Mouse (Mus musculus): ENCODE data around the gene Rnf41. TPM values are rescaled to one million over a fixed set of nuclear protein-coding genes. Genes with fewer than 3 reads are reported as not detected.

Gene Rnf41
- polyA plus RNA-seq (2015; fragmentation: Nextera tagmentation; extraction: Ambion mirVana) = 81.5 and 85.9 TPM in 2 replicates

DNA sequence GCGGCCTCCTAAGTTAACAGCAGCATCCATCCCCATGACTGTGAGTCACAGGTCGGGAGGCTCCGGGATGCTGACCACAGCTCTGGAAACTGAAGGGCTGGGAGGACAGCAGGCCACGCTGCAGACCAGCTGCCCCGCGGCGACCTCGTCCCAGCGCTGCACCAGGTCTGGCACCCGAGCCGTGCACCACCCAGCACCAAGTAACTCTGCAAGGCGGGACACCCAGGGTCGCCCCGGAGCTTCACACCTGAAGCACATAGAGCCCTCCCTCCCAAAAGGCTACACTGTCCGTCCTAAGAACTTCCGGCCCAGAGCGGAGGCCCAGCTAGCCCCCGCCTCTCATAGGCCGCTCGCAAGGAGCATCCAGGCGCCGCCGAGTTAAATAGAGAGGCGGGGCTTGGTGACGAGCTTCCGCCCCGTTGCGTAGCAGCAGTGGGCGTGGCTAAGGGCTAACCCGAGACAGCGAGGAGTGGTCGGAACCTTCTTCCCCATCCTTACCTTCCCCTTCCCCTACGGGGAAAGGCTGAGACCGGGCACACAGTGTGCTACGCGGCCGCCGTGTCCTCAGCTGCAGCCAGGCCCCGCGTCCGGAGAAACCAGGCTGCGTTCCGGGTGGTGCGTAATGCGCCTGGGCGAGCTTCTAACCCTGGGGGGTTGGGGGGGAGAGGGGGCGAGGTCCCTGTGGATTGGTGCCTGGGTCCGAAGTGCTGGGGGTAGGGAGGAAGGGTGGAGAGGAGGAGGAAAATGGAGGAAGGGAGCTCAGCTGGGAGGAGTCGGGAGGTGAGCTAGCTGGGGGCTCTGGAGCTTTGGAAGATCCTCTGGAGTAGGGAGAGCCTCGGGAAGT, at the start of gene Rnf41, which contains the start of gene Nabp2:
Rnf41 (plus strand) TSS at position 447 of the 844 bp plus-strand sequence.
Nabp2 (minus strand) TSS at position 282 of the 844 bp plus-strand sequence.
- Histone ChIP-seq H3K4me3 (replicated peaks) (peak within 1 kb of the TSS; percentile 97), H3K9me3 (no peaks in the 10 kb centered on the region), H3K27me3 (no peaks in the 10 kb centered on the region), H3K9ac (replicated peaks) (peak within 1 kb of the TSS; percentile 90), H3K4me1 (replicated peaks) (peaks cover 49% of the 10 kb centered on the region), H3K4me2 (replicated peaks) (peak within 1 kb of the TSS; percentile 94), H3K27ac (peak within 1 kb of the TSS; percentile 95), H3K36me3 (peaks cover 34% of the 10 kb centered on the region)
- ATAC-seq = peak; percentile 92
- WGBS = under 1% methylated on average over 50 of the region's 50 CpGs

DNA sequence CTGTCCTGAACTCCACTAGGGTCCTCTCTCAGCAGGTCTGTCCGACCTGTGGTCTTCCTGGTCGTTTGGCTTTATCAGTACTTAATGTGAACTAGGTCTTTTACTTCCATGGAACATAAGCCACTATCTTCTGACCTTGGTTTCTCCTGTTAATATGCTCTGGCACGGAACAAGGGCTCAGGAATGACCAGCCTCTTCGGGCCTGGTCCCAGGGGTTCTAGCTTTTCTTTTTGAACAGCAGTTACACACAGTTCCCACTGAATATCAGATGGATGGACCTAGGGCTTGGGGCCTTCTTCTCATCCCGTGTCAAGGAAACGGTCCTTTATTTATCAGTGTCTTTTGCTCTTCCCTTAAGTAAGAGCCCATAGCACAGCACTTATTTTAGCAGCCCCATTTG, 49.6 kb upstream of the Rnf41 start:
- no peak overlapping the region for H3K4me3 ChIP-seq (replicated peaks)
- H3K9ac ChIP-seq (replicated peaks) = no peak overlapping the region
- H3K4me1 ChIP-seq (replicated peaks) = no peaks in the 10 kb centered on the region
- no peaks in the 10 kb centered on the region for H3K27me3 ChIP-seq
- no peaks in the 10 kb centered on the region for H3K9me3 ChIP-seq
- H3K27ac ChIP-seq = no peak overlapping the region
- peaks cover 72% of the 10 kb centered on the region for H3K36me3 ChIP-seq
- no peak for ATAC-seq
- WGBS = 93% methylated on average over 6 of the region's 6 CpGs
- H3K4me2 ChIP-seq (replicated peaks) = no peak overlapping the region

DNA sequence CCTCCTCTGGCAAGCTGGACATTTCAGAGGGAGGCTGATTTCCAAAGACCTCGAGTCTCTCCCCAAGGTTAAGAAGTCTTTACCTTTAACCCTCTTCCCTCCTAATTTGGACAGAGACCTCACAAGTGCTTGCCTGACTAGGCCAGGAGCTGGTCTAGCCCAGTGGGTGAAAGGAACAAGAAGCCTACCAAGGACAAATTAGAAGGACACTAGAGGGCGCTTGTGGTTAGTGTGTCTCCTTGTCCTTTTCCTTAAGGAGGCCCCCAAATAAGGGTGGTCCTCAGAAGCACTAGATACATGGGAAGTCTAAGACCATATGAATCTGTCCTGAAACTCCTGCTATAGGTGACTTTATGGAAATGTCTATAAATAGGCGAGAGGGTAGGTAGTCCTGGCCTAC, 48.9 kb upstream of the Rnf41 start:
- Histone ChIP-seq H3K4me1 (replicated peaks) (peaks cover 6% of the 10 kb centered on the region), H3K27ac (no peak overlapping the region), H3K4me2 (replicated peaks) (no peak overlapping the region), H3K9me3 (no peaks in the 10 kb centered on the region), H3K36me3 (peaks cover 68% of the 10 kb centered on the region), H3K9ac (replicated peaks) (no peak overlapping the region), H3K27me3 (no peaks in the 10 kb centered on the region), H3K4me3 (replicated peaks) (no peak overlapping the region)
- 0 out of 2 replicates have a peak, but pooled peaks have one; percentile 18 for ATAC-seq
- 61% methylated on average over 3 of the region's 3 CpGs for WGBS

DNA sequence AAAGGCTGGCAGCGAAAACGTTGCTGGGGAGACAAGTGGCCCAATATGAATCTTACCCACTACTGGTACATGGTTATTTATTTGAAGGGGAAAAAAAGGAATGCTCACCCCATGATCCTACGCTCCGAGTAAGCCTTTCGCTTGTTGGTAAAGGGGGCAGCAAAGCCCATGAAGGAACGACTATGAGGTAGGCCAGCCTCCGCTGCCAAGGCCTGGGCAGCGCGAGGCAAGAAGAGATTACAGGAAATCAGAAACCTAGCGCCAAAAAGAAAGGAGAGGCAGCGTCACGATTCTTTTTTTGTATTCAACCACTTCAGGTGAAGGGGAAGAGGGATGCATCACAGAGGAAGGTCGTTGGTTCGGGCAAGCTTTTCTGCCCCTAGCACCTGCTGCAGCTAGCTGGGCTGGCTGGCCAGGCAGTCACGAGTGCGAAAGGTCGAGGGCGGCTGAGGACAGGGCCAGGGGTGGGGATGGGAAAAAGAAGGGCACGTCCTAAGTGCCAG, 43.5 kb upstream of the Rnf41 start:
- H3K4me1 ChIP-seq (replicated peaks) = peaks cover 18% of the 10 kb centered on the region
- ATAC-seq = no peak
- peak overlapping the region; percentile 72 for H3K9ac ChIP-seq (replicated peaks)
- H3K4me3 ChIP-seq (replicated peaks) = peak overlapping the region; percentile 60
- WGBS = 12% methylated on average over 19 of the region's 19 CpGs
- H3K27ac ChIP-seq = peak overlapping the region; percentile 97
- H3K36me3 ChIP-seq = peaks cover 22% of the 10 kb centered on the region
- H3K4me2 ChIP-seq (replicated peaks) = peak overlapping the region; percentile 90
- no peaks in the 10 kb centered on the region for H3K27me3 ChIP-seq
- H3K9me3 ChIP-seq = no peaks in the 10 kb centered on the region

DNA sequence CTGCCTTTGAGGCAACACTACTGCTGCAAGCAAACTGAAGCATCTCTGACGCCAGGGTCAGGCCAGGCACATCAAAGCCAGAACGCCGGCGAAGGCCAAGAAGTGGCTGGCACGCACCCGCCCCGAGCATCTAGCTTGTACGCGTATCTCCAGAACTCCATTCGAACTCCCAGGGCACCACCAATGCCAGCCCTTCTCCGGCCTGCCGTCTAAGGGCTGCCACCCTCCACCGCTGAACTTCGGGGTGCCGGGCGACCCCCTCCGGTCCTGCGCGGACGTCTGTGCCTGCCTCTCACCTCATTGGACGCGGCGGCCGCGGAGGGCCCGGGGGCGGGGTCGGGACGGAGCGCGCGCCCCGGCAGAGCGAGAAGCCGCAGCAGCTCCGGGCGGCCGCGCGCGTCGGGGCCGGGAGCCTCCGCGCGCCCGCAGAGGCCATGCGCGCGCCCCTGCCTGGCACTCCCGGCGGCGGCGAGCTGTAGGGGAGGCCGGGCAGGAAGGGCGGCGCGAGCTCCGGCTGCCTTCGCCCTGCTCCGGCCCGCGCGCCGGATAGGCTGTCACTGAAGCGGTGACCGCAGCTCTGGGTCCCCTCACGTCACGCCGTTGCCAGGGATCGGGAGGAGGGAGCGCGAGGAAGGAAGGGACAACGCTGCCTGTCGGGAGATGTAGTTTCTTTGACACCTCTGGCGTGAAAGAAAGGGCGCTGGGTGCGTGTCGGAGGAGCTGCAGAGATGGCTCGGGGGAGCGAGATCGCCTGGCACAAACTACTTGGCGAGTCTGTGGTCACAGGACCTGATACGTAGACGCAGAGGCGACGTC, 42.8 kb upstream of the Rnf41 start, which contains the start of gene Coq10a:
Coq10a (minus strand) TSS at position 596 of the 816 bp plus-strand sequence.
- peak; percentile 96 for ATAC-seq
- WGBS = under 1% methylated on average over 81 of the region's 87 CpGs

DNA sequence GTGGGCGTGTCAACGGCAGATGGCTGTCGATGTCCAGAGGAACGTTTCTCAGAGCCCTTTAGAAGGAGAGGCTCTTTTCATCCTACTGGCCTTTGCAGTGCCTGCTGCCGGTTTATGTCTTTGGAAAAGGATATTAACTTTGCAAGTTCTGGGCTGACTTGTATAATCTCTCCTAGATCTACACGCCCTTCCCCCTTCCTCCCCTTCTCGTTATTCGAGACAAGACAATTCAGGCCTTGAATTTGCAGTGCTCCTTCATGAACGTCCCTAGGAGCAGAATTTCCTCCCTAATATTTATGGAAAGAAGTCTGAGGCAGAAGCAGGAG, 42.3 kb upstream of the Rnf41 start:
- H3K36me3 ChIP-seq = peaks cover 13% of the 10 kb centered on the region
- peak overlapping the region; percentile 72 for H3K9ac ChIP-seq (replicated peaks)
- H3K27ac ChIP-seq = peak overlapping the region; percentile 97
- H3K27me3 ChIP-seq = no peaks in the 10 kb centered on the region
- H3K4me2 ChIP-seq (replicated peaks) = peak overlapping the region; percentile 90
- H3K9me3 ChIP-seq = no peaks in the 10 kb centered on the region
- peaks cover 18% of the 10 kb centered on the region for H3K4me1 ChIP-seq (replicated peaks)
- no peak for ATAC-seq
- WGBS = 4% methylated on average over 9 of the region's 9 CpGs
- peak overlapping the region; percentile 60 for H3K4me3 ChIP-seq (replicated peaks)

More for the DNA sequence above, 42.8 kb upstream of the Rnf41 start, which contains the start of gene Coq10a:
- H3K27ac ChIP-seq = peak within 1 kb of the TSS; percentile 97
- peak within 1 kb of the TSS; percentile 60 for H3K4me3 ChIP-seq (replicated peaks)
- H3K4me2 ChIP-seq (replicated peaks) = peak within 1 kb of the TSS; percentile 90
- H3K36me3 ChIP-seq = peaks cover 16% of the 10 kb centered on the region
- peak within 1 kb of the TSS; percentile 72 for H3K9ac ChIP-seq (replicated peaks)
- H3K4me1 ChIP-seq (replicated peaks) = peaks cover 18% of the 10 kb centered on the region
- H3K27me3 ChIP-seq = no peaks in the 10 kb centered on the region
- no peaks in the 10 kb centered on the region for H3K9me3 ChIP-seq

DNA sequence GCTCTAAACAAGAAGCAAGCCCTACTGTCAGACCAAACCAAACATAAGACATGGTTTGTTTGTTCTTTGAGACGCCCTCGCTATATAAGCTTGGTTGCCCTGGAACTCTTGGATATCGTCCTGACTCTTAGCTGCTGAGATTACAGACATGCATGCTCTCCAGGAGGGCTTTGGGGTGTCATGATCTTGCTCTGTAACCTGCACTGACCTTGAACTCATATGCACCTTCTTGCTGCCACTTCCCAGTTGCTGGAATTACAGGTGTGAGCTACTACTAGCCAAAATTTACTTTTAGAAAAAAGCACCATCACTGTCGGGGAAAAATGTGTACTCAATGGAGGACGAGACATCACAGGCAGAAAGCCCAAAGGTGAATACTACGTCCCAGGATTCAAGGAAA, 41.9 kb upstream of the Rnf41 start:
- Histone ChIP-seq H3K27ac (peak overlapping the region; percentile 97), H3K27me3 (no peaks in the 10 kb centered on the region), H3K9me3 (no peaks in the 10 kb centered on the region), H3K4me1 (replicated peaks) (peaks cover 18% of the 10 kb centered on the region), H3K4me3 (replicated peaks) (peak overlapping the region; percentile 60), H3K4me2 (replicated peaks) (peak overlapping the region; percentile 90), H3K9ac (replicated peaks) (peak overlapping the region; percentile 72; the same call in 1 of the 2 replicates), H3K36me3 (peaks cover 13% of the 10 kb centered on the region)
- 79% methylated on average over 6 of the region's 6 CpGs for WGBS
- ATAC-seq = no peak

DNA sequence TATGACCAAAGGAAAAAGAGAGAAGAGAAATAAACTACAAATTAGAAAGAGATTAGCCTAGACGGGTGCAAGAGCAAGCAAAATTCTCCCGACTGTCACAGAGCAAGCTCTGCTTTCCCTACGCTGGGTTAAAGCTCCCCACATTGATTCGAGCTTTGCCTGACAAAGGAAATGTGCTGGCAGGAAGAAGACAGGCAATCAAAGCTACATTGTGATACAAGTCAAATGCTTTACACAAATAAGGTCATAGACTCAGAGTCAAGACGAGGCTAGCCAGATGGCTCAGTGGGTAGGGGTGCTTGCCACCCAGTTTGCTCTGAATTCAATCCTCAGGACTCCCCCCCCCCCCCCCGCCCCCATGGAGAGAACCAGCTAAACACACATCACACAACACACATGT, 41.4 kb upstream of the Rnf41 start:
- Histone ChIP-seq H3K4me3 (replicated peaks) (no peak overlapping the region), H3K4me2 (replicated peaks) (no peak overlapping the region), H3K27me3 (no peaks in the 10 kb centered on the region), H3K27ac (no peak overlapping the region), H3K9ac (replicated peaks) (no peak overlapping the region), H3K36me3 (peaks cover 11% of the 10 kb centered on the region), H3K9me3 (no peaks in the 10 kb centered on the region), H3K4me1 (replicated peaks) (peaks cover 18% of the 10 kb centered on the region)
- ATAC-seq = no peak
- 61% methylated on average over 5 of the region's 6 CpGs for WGBS

DNA sequence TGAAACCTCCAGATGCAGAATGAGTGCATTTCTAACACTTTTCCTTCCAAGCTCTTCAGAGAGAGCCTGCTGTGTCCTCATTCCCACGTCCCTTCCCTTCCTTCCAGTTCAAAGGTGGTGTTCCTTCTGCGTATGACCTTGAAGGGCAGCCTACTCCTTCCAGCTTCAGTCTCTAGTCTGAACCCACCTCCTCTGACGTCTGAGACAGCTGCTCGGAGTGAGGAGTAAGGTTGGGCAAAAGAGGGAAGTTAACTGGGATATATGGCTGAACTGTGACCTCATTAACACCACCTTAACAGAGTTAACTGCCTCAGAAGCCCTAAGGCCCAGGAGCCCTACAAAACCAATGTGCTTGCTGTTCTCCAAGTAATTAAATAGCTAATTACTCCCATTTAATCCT, 40.9 kb upstream of the Rnf41 start:
- no peak overlapping the region for H3K4me3 ChIP-seq (replicated peaks)
- H3K9me3 ChIP-seq = no peaks in the 10 kb centered on the region
- no peaks in the 10 kb centered on the region for H3K27me3 ChIP-seq
- peaks cover 5% of the 10 kb centered on the region; the same call in 1 of the 2 replicates for H3K36me3 ChIP-seq
- WGBS = 67% methylated on average over 4 of the region's 4 CpGs
- no peak for ATAC-seq
- H3K4me1 ChIP-seq (replicated peaks) = peaks cover 18% of the 10 kb centered on the region
- H3K4me2 ChIP-seq (replicated peaks) = no peak overlapping the region
- no peak overlapping the region for H3K27ac ChIP-seq
- H3K9ac ChIP-seq (replicated peaks) = no peak overlapping the region

DNA sequence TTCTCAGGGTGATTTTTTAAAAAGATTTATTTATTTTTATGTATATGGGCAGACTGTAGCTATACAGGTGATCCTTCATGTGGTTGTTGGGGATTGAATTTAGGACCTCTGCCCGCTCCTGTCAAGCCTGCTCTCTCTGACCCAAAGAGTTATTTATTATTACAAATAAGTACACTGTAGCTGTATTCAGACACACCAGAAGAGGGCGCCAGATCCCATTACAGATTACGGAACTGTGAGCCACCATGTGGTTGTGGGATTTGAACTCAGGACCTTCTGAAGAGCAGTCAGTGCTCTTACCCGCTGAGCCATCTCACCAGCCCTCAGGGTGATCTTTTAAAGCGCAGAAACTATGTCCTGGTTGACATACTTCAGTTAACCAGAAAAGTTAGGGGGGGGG, 39.3 kb upstream of the Rnf41 start:
- H3K4me2 ChIP-seq (replicated peaks) = no peak overlapping the region
- H3K9ac ChIP-seq (replicated peaks) = no peak overlapping the region
- H3K36me3 ChIP-seq = no peaks in the 10 kb centered on the region
- 79% methylated on average over 5 of the region's 5 CpGs for WGBS
- H3K4me1 ChIP-seq (replicated peaks) = peaks cover 24% of the 10 kb centered on the region
- no peak for ATAC-seq
- no peaks in the 10 kb centered on the region for H3K9me3 ChIP-seq
- H3K4me3 ChIP-seq (replicated peaks) = no peak overlapping the region
- no peaks in the 10 kb centered on the region for H3K27me3 ChIP-seq
- H3K27ac ChIP-seq = no peak overlapping the region

DNA sequence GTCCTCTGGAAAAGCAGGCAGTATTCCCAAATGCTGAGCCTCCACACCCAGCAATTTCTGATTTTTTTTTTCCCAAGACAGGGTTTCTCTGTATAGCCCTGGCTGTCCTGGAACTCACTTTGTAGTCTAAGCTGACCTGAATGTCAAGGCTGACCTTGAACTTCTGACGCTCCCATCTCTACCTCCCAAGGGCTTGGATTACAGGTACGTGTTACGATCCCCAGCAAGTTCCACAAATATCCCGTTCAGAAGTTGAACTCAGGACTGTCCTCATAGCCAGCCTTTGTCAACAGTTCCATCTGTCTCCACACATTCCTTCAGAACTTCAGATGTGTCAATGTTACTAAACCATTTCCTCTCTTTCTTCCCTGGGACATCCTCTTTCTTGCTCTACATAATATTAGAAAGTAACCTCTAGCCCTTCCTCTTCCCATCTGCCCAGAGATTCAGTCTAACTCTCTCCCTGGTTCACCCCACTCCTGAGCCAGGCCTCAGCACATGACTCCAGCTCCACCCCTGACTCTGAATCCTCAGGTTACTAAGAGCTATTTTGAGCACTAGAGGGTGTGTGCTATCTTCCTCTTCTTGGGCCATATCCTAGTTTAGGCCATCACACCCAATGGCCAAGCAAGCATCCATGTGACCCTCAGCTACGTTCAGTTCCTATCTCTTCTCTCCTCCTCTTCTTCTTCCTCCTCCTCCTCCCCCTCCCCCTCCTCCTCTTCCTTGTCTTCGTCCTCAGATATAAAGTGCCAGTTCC, 38.3 kb upstream of the Rnf41 start:
- no peak for ATAC-seq
- no peak overlapping the region for H3K27ac ChIP-seq
- H3K9me3 ChIP-seq = no peaks in the 10 kb centered on the region
- no peak overlapping the region for H3K4me3 ChIP-seq (replicated peaks)
- peaks cover 18% of the 10 kb centered on the region for H3K4me1 ChIP-seq (replicated peaks)
- H3K36me3 ChIP-seq = 0 out of 2 replicates have a peak, but pooled peaks cover under 1% of the 10 kb centered on the region
- WGBS = 84% methylated on average over 6 of the region's 6 CpGs
- no peaks in the 10 kb centered on the region for H3K27me3 ChIP-seq
- no peak overlapping the region for H3K9ac ChIP-seq (replicated peaks)
- no peak overlapping the region for H3K4me2 ChIP-seq (replicated peaks)

All from midbrain, embryonic 13.5 days (tissue).